Mouse (Mus musculus) cortical plate, adult 2 months (tissue): Measurements from ENCODE around the gene Zfhx3. TPM values are rescaled to one million over a fixed set of nuclear protein-coding genes. Genes with fewer than 3 reads are reported as not detected.
A peak's percentile ranks its signal among the peaks of the same experiment; 100 is the strongest.

Experiments used
- H3K27ac ChIP-seq: fragments of 200-500 bp; 2 replicates; pipeline ENCODE4 v1.5.1; 2012; ENCODE audit warnings: low read length, control low read depth, inconsistent platforms; ENCODE audit not compliant: insufficient read depth
- H3K4me1 ChIP-seq: fragments of 200-500 bp; 2 replicates; pipeline ENCODE4 v1.6.1; 2011; ENCODE audit warnings: low read length; ENCODE audit not compliant: control insufficient read depth, insufficient read depth
- H3K4me3 ChIP-seq: fragments of 200-500 bp; 2 replicates; pipeline ENCODE4 v1.5.1; 2011; ENCODE audit warnings: mild to moderate bottlenecking, low read length, control low read depth; ENCODE audit not compliant: insufficient read depth
- CTCF ChIP-seq: fragments of 200-500 bp; IDR thresholded peaks from 2 replicates; pipeline ENCODE4 v1.5.1; 2011; ENCODE audit warnings: mild to moderate bottlenecking, control low read depth, low read length; ENCODE audit not compliant: insufficient read depth; ENCODE audit errors: extremely low read depth
- POLR2A ChIP-seq: fragments of 200-500 bp; IDR thresholded peaks from 2 replicates; pipeline ENCODE4 v1.6.1; 2011; ENCODE audit warnings: mild to moderate bottlenecking, low read length, control low read depth; ENCODE audit not compliant: insufficient read depth; ENCODE audit errors: extremely low read depth
- polyA plus RNA-seq: library from polyadenylated mRNA; depleted of rRNA; stranded (reverse); fragments of >200 nt; gene quantifications from 2 replicates; pipeline ENCODE4 v1.2.3, GENCODE M21; 2012

The Zfhx3 gene
- polyA plus RNA-seq, 1 experiment: 1.3 TPM

DNA sequence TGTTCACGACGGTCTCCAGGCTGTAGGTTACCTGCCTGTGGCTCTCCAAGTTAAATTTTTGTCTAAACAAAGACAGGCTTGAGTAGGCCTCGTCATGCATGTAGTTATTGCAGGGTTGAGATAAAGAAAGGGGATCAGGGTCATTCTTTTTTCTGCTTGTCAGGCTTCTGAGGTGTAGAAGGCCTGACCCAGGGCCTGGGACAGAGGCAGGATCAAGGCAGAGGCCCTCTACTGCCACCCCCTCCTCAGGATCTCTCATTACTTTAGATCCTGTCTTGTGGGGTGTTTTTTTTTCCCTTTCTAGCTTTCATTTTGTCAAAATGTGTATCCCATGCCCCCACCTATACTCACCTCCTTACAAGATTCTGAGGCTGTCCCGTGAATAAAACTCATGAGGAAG, 770.2 kb downstream of the Zfhx3 start:
- no peak overlapping the region for H3K4me3 ChIP-seq
- no peaks in the 10 kb centered on the region for H3K4me1 ChIP-seq
- H3K27ac ChIP-seq: no peak overlapping the region
- no peak for TF ChIP-seq POLR2A
- TF ChIP-seq CTCF: no peak

DNA sequence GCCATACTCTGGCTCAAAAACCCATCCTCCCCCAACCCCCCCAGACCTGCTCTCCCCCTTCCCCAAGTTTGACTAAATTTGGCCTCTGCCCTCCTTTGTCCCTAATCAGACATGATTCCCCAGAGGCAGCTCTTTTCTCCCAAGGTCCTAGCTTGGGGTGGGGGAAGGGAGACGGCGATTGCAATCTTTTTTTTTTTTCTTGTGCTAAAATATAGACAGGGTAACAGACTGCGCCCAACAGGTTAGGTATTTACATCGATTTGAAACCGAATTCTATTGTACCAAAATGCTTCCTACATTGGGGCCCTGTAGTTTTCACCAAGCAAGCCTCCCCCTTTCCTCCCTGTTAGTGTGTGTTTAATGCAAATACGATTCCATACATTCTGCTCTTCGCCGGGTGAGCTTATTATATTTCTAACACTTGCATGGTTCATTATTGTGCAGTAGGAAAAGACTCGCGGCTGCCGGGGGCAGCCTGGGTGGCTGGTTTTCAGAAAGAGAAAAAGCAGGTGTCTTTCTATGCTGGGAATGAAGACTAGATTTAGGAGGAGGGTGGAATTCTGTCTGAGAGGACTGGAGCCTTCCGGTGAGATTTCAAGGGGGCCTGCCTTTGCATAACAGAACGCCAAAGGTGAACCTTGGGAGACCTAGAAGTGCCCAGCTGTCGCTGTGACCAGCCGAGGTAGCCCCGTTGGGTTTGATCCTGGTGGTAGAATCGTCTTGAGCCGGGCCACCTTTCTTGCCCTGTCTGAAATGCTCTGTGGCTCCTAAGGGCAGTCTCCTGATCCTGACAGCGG, 771.1 kb downstream of the Zfhx3 start:
- TF ChIP-seq CTCF (no peak), POLR2A (no peak)
- Histone ChIP-seq H3K4me1 (no peaks in the 10 kb centered on the region), H3K4me3 (peak overlapping the region; percentile 51; the same call in 1 of the 2 replicates), H3K27ac (peak overlapping the region; percentile 68; the same call in 1 of the 2 replicates)

DNA sequence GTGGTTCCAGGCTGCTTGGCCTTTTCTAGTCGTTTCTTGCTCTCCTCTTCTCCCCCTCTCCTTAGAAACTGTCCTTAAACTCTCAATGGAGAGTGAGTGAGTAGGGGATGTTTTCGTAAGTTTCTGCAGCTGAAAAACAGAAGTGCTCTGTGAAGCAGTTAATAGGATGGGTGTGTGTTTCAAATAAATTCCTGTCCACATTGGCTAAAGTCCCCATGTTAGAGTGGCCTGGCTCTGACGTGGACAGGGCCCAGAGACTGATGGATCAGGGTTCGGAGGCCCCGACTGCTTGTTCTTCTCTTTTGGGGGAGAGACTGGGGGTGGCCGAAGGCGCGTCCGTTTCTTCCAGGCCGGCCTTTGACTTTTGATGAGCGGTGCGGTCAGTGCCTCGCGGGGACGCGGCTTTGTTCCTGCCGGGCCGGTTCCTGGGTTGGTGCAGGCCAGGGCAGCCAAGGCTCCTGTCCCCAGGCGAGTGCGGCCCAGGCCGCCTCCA, 771.7 kb downstream of the Zfhx3 start:
- Histone ChIP-seq H3K27ac (peak overlapping the region; percentile 68), H3K4me3 (peak overlapping the region; percentile 51; the same call in 1 of the 2 replicates), H3K4me1 (no peaks in the 10 kb centered on the region)
- no peak for TF ChIP-seq POLR2A
- TF ChIP-seq CTCF: no peak

DNA sequence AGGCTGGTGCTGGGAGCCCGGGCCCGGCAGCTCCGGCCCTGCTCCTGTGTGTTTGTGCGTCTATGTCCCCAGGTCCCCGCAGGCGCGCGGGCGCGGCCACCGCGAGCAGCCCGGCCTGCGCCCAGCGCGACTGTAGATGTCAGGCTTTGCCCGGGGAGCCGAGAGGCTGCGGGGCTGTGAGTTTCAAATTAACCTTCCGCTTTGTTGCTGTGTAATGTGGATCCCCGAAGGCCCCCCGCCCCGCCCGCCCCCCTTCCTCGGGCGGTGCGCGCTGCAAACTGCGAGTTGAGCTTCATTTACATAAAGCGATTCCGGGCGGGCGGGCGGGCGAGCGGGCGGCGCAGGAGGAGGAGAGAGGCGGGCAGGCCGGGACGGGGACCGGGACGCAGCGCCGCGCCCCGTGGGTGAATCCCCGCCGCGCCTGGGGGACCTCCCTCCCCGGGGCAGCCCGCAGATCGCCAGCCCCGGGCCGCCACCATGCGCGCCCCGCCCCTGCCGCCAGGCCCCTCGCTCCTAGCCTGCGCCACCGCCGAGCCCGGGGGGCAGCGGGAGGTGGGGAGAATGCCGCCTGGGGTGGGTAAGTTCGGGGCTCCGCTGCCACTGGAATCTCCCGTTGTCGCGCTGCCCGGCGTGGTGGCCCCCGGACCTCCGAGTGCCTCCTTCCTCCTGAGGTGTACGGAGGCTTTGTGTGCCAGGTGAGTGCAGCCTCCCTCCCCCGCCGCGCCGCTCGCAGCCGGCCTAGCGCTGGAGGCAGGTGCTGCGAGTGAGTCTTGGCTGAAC, 772.4 kb downstream of the Zfhx3 start:
- TF ChIP-seq POLR2A: no peak
- no peak for TF ChIP-seq CTCF
- Histone ChIP-seq H3K27ac (peak overlapping the region; percentile 68), H3K4me1 (no peaks in the 10 kb centered on the region), H3K4me3 (peak overlapping the region; percentile 51)

DNA sequence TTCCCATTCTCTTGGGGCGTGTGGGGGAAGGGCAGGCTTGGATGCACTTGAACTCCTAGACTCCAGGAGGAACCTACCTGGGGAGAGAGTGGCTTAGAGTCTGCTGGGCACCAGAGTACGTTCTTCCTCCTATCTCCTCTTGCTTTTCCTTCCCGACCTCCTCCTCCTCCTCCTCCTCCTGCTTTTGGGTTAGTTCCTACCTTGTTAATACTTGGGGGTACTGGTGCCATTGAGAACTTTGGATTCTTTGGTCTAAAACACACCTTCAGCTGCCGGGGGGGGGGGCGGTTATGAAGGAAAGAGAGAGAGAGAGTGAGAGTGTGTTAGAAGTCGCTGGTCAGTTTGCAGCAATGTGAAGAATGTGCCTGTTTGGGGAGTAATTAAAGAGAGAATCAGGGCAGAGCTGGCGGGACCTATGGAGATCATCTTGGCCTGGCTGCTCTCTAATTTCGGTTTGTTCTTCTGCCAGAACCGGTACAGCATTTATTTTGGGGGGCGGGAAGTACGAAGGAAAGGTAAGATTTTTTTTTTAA, 773.0 kb downstream of the Zfhx3 start:
- Histone ChIP-seq H3K27ac (no peak overlapping the region), H3K4me1 (no peaks in the 10 kb centered on the region), H3K4me3 (peak overlapping the region; percentile 51)
- no peak for TF ChIP-seq CTCF
- TF ChIP-seq POLR2A: no peak

DNA sequence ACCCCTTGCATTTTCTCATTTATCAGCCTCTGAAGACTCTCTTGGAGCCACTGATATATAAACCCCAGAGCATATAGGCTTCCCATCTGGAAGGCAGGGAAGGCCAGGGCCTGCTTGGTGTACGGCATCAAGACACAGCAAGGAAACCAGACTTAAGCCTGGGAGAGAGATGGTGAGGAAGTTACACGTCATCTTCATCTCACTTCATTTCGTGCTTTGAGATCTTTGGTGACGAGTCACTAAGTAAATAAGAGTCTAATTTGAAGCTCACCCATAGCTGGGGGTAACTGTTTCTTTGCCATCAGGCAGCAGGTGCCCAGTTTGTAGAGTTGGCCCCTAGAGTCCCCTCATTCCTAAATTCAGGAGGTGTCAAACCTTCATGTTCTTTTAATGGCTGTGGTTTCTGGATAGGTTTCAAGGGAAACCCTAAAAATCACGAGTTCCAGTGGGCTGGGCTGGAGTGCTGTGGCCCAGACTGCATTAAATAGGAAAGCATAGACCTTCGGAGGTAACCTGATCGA, 773.9 kb downstream of the Zfhx3 start:
- no peaks in the 10 kb centered on the region for H3K4me1 ChIP-seq
- TF ChIP-seq CTCF (no peak), POLR2A (no peak)
- no peak overlapping the region for H3K27ac ChIP-seq
- H3K4me3 ChIP-seq: no peak overlapping the region

DNA sequence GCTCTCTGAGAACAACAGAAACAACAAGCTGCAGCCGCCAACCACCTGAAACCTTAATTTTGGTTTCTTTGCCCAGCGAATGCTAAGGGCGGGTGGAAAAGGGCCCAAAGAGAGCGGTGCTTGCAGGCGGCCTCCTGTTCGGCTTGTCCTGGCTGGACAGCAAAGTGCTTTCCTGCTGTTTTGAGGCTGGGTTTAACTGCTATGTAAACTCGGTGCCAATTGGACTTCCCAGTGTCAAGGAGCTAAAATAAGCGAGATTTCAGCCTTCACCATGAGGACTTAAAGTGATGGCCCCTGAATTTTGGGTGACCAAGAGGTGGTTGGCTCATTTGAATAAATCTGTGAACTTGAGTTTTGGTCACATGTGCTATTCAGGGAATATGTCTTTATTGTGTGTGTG, 775.1 kb downstream of the Zfhx3 start:
- Histone ChIP-seq H3K4me1 (no peaks in the 10 kb centered on the region), H3K4me3 (no peak overlapping the region)

DNA sequence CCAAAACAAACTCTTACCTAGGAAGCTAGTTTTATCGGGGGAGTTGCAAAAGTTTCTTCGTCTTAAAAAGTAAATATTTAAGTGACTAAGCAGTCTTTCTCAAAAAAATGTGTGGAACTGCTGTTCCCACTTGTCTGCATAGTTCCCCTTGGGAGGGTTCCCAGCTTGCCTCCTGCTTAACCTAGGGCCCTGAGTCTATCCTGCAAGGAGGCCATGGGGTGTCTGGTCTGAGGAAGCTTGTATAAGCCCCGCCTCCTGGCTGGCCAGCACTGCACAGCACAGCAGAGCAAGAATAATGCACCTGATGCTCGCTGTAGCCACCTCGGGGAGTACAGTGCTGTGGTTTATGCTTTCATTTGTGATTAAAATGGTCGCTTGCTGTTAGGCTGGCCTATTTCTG, 775.6 kb downstream of the Zfhx3 start:
- H3K4me1 ChIP-seq: no peaks in the 10 kb centered on the region
- no peak overlapping the region for H3K27ac ChIP-seq
- H3K4me3 ChIP-seq: no peak overlapping the region
- TF ChIP-seq POLR2A (no peak), CTCF (no peak)

More for the DNA sequence above, 775.1 kb downstream of the Zfhx3 start:
- H3K27ac ChIP-seq: no peak overlapping the region
- TF ChIP-seq CTCF: no peak
- TF ChIP-seq POLR2A: no peak

DNA sequence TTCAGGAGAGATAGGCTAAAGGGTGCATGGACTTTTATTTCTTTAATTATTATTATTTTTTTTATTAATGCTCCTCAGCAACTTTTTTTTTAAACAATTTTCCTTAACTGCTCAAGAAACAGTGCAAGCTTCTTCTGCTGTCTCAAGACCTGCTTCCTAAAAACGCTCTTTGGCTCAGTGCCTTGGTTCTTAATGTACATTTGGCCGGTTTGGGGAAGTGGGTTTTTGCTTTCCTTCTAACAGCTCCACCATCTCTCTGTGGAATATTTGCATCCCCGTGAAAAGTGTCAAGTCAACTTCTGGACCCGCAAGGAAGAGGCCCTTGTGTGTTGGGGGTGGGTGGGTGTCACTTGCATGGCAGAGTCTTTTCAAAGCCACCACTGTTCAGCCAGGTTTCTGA, 778.4 kb downstream of the Zfhx3 start:
- H3K4me1 ChIP-seq: no peaks in the 10 kb centered on the region
- TF ChIP-seq POLR2A (no peak), CTCF (no peak)
- H3K4me3 ChIP-seq: no peak overlapping the region
- H3K27ac ChIP-seq: no peak overlapping the region
